Mouse (Mus musculus): Measurements from ENCODE around the gene Kif13a. TPM values are rescaled to one million over a fixed set of nuclear protein-coding genes. Genes with fewer than 3 reads are reported as not detected.
A peak's percentile ranks its signal among the peaks of the same experiment; 100 is the strongest.

Gene Kif13a
- polyA plus RNA-seq, 1 experiment from 2014 or later = 14.5 TPM

DNA sequence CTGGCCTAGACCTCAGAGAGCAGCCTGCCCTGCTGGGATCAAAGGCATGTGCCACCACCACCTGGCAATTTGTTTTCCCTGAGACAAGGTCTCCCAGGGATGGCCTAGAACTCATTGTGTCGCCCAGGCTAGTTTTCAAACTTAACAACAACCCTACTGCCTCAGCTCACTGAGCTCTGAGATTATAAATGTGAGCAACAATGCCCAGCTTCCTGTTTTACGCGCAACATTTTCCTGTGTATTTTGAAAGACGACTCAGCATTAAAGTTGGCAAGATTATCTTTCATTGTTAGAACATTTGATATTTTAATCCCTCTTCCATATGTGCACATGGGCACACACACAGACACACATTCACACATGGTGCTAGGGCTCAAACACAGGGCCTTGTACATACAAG is 192.2 kb downstream of the Kif13a start:
- ATAC-seq (ENCODE audit: insufficient number of reproducible peaks, insufficient read depth, low FRiP score, low TSS enrichment, low read depth) = no peak
- WGBS = 76% methylated on average over 4 of the region's 4 CpGs
- Histone ChIP-seq H3K9me3 (no peaks in the 10 kb centered on the region), H3K27me3 (no peaks in the 10 kb centered on the region), H3K9ac (no peak overlapping the region), H3K4me3 (no peak overlapping the region), H3K4me1 (peaks cover 4% of the 10 kb centered on the region; the same call in 1 of the 2 replicates), H3K4me2 (no peak overlapping the region), H3K36me3 (no peaks in the 10 kb centered on the region), H3K27ac (no peak overlapping the region)

DNA sequence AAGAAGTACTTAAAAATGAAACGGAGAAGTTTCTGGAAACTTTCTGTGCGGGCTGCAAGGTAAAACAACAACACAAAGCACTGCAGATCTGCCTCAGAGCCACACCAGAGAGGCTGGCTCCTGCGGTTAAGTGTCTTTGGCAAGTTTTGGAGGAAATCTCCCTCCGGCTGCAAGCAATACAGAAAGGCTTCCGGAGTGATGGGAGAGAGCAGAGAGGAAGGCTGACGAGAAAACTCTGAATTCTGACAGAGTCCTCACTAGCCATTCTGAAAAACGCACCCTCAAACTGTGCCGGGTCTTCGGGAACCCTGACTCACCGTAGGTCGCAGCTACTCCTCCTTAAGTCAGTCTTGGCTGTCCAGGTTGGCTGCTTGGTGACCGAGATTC is 193.2 kb downstream of the Kif13a start:
- H3K4me1 ChIP-seq = peaks cover 4% of the 10 kb centered on the region; the same call in 1 of the 2 replicates
- H3K4me2 ChIP-seq = peak overlapping the region; percentile 79
- H3K9me3 ChIP-seq = no peaks in the 10 kb centered on the region
- H3K36me3 ChIP-seq = no peaks in the 10 kb centered on the region
- peak overlapping the region; percentile 64; the same call in 1 of the 2 replicates for H3K27ac ChIP-seq
- peak overlapping the region; percentile 69 for H3K9ac ChIP-seq
- no peaks in the 10 kb centered on the region for H3K27me3 ChIP-seq
- ATAC-seq (ENCODE audit: insufficient number of reproducible peaks, insufficient read depth, low FRiP score, low TSS enrichment, low read depth) = no peak
- peak overlapping the region; percentile 50 for H3K4me3 ChIP-seq
- WGBS = 4% methylated on average over 12 of the region's 12 CpGs

DNA sequence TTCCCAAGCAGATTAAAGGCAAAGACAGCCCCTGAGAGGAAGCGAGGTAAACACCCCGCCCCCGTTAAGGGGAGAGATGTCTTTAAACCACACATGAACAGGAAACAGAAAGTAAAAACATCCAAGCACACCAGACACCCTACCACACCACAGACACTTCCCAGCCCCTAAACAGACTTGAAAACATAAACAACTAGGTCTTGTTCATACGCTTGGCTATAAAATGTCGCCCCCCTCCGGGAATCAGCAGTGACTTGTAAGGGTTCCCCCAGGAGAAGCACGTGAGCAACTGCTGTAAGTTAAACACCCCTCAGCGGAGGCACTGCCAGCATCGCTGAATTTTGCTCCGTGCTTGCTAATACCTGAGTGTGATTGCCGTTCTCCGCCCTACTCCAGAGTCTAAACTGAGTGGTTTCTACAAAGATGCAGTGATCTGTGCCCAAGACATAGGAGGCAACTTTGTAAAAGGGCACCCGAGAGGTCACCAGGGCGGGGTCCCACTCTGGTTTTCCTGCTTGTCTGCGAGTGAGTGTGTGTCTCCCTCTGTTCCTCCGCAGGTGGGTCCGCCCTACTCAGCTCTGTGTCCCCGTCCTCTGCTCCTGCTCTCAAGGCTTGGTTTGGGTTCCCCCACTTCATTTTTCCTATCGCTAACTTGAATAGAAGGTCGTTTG is 193.7 kb downstream of the Kif13a start:
- H3K9ac ChIP-seq = peak overlapping the region; percentile 69
- peaks cover 4% of the 10 kb centered on the region; the same call in 1 of the 2 replicates for H3K4me1 ChIP-seq
- no peaks in the 10 kb centered on the region for H3K27me3 ChIP-seq
- peak overlapping the region; percentile 64 for H3K27ac ChIP-seq
- ATAC-seq (ENCODE audit: insufficient number of reproducible peaks, insufficient read depth, low FRiP score, low TSS enrichment, low read depth) = peak; percentile 37; the same call in 1 of the 2 replicates
- H3K4me2 ChIP-seq = peak overlapping the region; percentile 79
- H3K9me3 ChIP-seq = no peaks in the 10 kb centered on the region
- H3K36me3 ChIP-seq = no peaks in the 10 kb centered on the region
- H3K4me3 ChIP-seq = peak overlapping the region; percentile 50
- under 1% methylated on average over 20 of the region's 20 CpGs for WGBS

DNA sequence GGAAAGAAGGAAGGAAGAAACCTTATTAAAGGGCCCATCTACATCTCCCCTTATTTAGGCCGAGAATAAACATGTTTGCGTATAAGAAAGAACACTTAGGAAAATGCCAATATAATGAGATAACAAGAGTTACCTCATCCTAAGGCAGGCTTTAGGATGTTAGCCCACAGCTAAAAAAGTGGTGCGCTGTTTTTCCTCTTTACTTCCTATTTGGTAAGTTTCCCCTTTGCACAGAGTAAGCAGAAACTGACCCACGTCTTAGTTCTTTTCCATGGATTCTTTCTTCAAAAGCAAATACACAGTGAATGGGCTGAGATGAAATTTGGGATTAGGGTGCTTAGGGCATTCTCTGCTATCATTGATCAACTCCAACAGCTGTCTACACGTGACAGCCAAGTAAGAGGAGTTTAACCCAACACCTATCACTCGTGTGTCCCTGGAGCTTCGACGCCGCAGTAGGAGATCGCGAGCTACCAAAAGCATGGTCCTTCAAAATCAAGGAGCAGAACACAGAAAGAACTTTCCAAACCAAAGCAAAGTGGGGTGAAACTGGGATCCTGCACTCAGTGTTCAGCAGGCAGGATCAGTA is 194.4 kb downstream of the Kif13a start:
- WGBS = 38% methylated on average over 11 of the region's 11 CpGs
- Histone ChIP-seq H3K9ac (peak overlapping the region; percentile 69), H3K36me3 (no peaks in the 10 kb centered on the region), H3K4me3 (peak overlapping the region; percentile 50), H3K27me3 (no peaks in the 10 kb centered on the region), H3K27ac (peak overlapping the region; percentile 12; the same call in 1 of the 2 replicates), H3K4me2 (peak overlapping the region; percentile 79), H3K4me1 (peaks cover 4% of the 10 kb centered on the region; the same call in 1 of the 2 replicates), H3K9me3 (no peaks in the 10 kb centered on the region)
- ATAC-seq (ENCODE audit: insufficient number of reproducible peaks, insufficient read depth, low FRiP score, low TSS enrichment, low read depth) = no peak

DNA sequence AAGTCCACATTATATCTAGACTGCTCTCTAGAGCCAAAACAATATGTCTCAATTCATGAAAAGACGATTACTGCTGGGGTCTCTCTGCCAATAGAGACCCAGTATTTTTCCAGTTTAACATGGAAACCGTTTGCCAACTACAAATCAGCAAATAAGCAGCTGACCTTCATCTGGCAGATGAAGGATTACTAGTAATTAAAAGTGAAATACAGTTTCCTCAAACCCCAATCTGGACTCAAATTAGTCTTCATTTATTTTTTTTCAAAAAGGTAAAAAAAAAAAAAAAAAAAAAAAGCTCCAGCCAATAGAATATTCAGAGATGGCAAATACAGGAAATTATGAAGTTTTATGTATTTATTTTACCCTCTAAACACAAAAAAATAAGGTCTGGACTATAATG is 199.7 kb downstream of the Kif13a start:
- Histone ChIP-seq H3K9ac (no peak overlapping the region), H3K4me2 (no peak overlapping the region), H3K4me3 (no peak overlapping the region), H3K27me3 (no peaks in the 10 kb centered on the region), H3K27ac (no peak overlapping the region), H3K4me1 (peaks cover 10% of the 10 kb centered on the region), H3K36me3 (no peaks in the 10 kb centered on the region), H3K9me3 (no peaks in the 10 kb centered on the region)
- no peak for ATAC-seq (ENCODE audit: insufficient number of reproducible peaks, insufficient read depth, low FRiP score, low TSS enrichment, low read depth)
- WGBS = 73% methylated on average over 2 of the region's 2 CpGs

DNA sequence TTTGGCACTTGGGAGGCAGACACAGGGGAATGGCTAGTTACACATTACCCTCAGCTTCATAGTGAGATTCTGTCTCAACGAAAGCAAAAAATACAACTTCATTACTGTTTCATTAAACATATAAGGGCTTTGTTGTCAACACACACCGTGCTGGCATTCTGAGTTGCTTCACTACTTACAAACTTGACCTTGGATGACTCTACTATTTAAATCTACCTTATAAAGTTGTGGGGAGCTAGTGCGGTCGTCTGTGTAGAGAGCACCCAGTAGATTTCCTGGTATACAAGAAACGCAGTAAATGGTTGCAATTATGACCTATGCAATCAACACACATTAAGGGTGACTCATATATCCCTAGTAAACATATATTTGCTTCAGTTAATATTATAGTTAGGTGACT is 201.3 kb downstream of the Kif13a start:
- Histone ChIP-seq H3K9me3 (no peaks in the 10 kb centered on the region), H3K9ac (peak overlapping the region; percentile 97), H3K27me3 (no peaks in the 10 kb centered on the region), H3K4me1 (peaks cover 18% of the 10 kb centered on the region), H3K27ac (peak overlapping the region; percentile 98; the same call in 1 of the 2 replicates), H3K4me2 (peak overlapping the region; percentile 72), H3K4me3 (peak overlapping the region; percentile 99), H3K36me3 (no peaks in the 10 kb centered on the region)
- ATAC-seq (ENCODE audit: insufficient number of reproducible peaks, insufficient read depth, low FRiP score, low TSS enrichment, low read depth) = no peak
- WGBS = 30% methylated on average over 5 of the region's 5 CpGs

DNA sequence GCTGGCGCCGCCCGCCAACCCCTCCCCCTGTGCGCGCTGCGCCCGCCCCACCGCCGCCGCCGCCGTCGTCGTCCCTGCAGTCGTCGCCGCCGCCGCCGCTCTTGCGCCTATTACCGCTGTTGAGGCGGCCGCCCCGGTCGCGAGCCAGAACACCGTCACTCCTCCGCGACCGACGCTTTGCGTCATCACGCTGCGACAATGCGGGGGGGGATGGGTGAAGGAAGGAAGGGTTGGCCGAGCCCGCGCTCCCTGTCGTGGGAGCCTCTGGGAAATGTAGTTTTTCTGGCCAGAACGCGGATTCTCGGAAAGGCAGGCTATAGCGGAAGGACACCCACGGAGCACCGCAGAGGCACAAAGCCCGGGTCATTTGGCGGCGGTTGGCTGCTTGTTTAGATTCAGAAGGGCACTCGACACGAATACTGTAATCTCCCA is 201.8 kb downstream of the Kif13a start, which contains the start of gene Nup153:
Nup153 (minus strand) TSS at position 104 of the 432 bp plus-strand sequence.
- under 1% methylated on average over 51 of the region's 51 CpGs for whole genome bisulfite sequencing

DNA sequence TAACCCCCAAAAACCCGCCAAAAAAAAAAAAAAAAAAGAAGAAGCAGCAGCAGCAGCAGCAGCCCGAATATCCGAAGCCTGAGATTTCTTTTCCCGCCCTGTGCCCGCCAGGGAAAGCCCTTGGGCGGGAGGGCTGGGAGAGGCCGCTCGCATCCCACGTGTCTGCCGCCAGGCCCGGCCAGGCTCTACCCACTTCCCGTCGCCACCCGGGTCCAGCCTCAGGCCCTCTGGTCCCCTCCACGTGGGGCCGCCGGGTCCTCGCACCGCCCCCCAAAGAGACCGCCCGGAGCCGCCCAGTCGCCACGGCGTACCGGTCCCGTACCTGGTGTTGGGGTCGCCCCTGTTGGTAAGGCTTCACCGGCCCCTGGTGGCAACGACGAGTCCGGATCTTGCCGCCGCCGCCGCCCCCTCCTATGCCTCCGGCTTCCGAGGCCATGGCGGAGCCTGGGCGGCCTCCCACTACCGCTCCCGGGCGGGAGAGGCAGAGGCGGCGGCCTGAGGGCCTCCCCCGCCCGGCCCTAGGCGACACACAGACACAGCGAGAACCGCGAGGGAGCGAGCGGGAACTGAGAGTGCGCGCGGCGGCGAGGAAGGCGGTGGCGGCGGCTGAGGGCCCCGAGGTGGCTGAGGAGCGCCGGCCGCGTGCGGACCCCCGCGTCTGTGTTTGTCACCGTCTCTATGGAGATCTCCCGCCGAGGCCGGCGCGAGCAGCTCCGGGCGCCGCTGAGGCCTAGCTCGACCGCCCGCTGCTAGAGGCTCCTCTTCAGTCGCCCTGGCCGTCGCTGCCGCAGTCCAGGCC is 202.4 kb downstream of the Kif13a start:
- WGBS = under 1% methylated on average over 75 of the region's 85 CpGs
- peak; percentile 83 for ATAC-seq (ENCODE audit: insufficient number of reproducible peaks, insufficient read depth, low FRiP score, low TSS enrichment, low read depth)
- peaks cover 18% of the 10 kb centered on the region for H3K4me1 ChIP-seq
- no peaks in the 10 kb centered on the region for H3K9me3 ChIP-seq
- peak overlapping the region; percentile 99 for H3K4me3 ChIP-seq
- H3K27me3 ChIP-seq = no peaks in the 10 kb centered on the region
- peak overlapping the region; percentile 72 for H3K4me2 ChIP-seq
- H3K36me3 ChIP-seq = no peaks in the 10 kb centered on the region
- peak overlapping the region; percentile 97 for H3K9ac ChIP-seq
- H3K27ac ChIP-seq = peak overlapping the region; percentile 98

More for the DNA sequence above, 201.8 kb downstream of the Kif13a start, which contains the start of gene Nup153:
- H3K9ac ChIP-seq = peak within 1 kb of the TSS; percentile 97
- peak within 1 kb of the TSS; percentile 98 for H3K27ac ChIP-seq
- H3K27me3 ChIP-seq = no peaks in the 10 kb centered on the region
- H3K4me1 ChIP-seq = peaks cover 18% of the 10 kb centered on the region
- peak; percentile 92 for ATAC-seq (ENCODE audit: insufficient number of reproducible peaks, insufficient read depth, low FRiP score, low TSS enrichment, low read depth)
- H3K9me3 ChIP-seq = no peaks in the 10 kb centered on the region
- peak within 1 kb of the TSS; percentile 72 for H3K4me2 ChIP-seq
- no peaks in the 10 kb centered on the region for H3K36me3 ChIP-seq
- H3K4me3 ChIP-seq = peak within 1 kb of the TSS; percentile 99

DNA sequence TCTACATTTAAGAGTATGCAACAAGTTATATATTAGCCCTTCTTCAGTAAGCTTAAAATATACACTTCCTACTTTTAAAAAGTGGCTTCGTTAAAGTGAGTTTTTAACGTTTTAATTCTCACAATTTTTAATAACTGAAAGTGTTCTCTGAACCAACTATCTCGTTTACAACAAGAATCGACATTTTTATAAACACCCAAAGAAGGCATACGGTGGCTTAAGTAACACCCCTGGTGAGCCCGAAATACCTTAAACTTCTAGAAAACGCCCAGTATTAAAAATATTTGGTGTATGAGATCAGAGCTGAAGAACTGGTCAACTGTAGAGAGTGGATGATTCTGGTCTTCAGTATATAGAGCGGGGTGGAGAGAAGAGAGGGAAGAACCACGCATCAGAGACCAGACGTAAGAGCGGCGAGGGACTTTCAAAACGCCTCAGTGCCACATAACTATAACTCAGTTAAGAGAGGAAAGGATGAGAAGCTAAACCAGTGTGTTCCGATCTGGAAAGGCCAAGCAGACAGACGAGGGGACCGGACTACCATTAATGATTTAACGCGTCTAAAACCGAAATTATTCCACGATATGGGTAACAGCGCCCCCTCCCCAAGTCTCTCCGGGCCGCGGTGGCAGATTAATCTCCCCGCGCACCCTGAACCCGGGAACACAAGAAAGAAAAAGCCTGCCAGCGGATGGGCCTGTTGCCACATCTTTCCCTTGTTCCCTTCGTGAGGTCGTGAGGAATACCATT is 203.2 kb downstream of the Kif13a start:
- Histone ChIP-seq H3K4me1 (peaks cover 18% of the 10 kb centered on the region), H3K36me3 (no peaks in the 10 kb centered on the region), H3K27me3 (no peaks in the 10 kb centered on the region), H3K9ac (peak overlapping the region; percentile 97), H3K4me3 (peak overlapping the region; percentile 99), H3K27ac (peak overlapping the region; percentile 98), H3K4me2 (peak overlapping the region; percentile 72), H3K9me3 (no peaks in the 10 kb centered on the region)
- no peak for ATAC-seq (ENCODE audit: insufficient number of reproducible peaks, insufficient read depth, low FRiP score, low TSS enrichment, low read depth)
- 1% methylated on average over 30 of the region's 30 CpGs for WGBS

DNA sequence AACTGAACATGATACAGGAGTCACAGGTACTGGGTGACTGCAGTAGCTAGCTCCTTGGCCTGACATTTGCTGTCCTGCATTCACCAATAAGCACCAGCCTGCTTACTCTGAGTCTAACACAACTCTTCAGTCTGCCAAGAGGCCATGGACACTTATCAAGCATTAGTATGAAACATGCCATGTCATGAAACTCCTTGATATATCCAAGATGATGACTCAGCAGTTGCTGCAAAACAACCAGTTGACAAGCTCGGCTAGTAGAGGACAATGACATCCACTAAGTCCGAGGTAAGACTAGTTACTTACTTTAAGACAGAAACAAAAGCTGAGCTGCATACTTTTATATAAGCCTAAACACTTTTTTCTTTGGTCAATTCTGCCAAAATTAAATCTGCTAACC is 204.4 kb downstream of the Kif13a start:
- H3K4me1 ChIP-seq = peaks cover 18% of the 10 kb centered on the region
- no peaks in the 10 kb centered on the region for H3K27me3 ChIP-seq
- ATAC-seq (ENCODE audit: insufficient number of reproducible peaks, insufficient read depth, low FRiP score, low TSS enrichment, low read depth) = no peak
- H3K4me3 ChIP-seq = peak overlapping the region; percentile 13; the same call in 1 of the 2 replicates
- H3K9ac ChIP-seq = no peak overlapping the region
- H3K4me2 ChIP-seq = peak overlapping the region; percentile 72
- no peak overlapping the region for H3K27ac ChIP-seq
- 27% methylated on average over 2 of the region's 2 CpGs for WGBS
- no peaks in the 10 kb centered on the region for H3K9me3 ChIP-seq
- no peaks in the 10 kb centered on the region for H3K36me3 ChIP-seq

DNA sequence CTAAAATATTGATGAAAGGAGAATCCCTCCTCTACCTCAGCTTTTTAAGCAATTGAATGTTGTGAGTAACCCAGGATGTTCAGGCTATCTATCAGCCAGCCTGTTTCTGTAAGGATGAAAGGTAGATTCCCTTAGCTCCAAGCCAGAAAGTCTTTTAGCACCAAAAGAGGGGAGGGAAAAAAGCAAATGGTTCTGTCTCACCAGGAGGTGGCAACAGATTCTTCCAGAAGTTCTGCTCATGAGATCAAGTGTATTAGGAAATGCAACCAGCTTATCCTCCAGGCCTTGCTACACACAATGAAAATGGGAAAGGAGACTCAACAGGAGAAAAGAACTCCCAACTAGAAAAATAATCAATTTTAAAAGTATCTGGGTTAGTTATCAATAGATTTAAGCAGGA is 205.3 kb downstream of the Kif13a start:
- Histone ChIP-seq H3K36me3 (no peaks in the 10 kb centered on the region), H3K4me3 (peak overlapping the region; percentile 13; the same call in 1 of the 2 replicates), H3K27ac (no peak overlapping the region), H3K4me2 (peak overlapping the region; percentile 72; the same call in 1 of the 2 replicates), H3K9ac (no peak overlapping the region), H3K27me3 (no peaks in the 10 kb centered on the region), H3K9me3 (no peaks in the 10 kb centered on the region), H3K4me1 (peaks cover 18% of the 10 kb centered on the region)
- ATAC-seq (ENCODE audit: insufficient number of reproducible peaks, insufficient read depth, low FRiP score, low TSS enrichment, low read depth) = no peak
